Mouse (Mus musculus): ENCODE results near the gene Mmp11. TPM values are rescaled to one million over a fixed set of nuclear protein-coding genes. Genes with fewer than 3 reads are reported as not detected.

Gene Mmp11
- polyA plus RNA-seq, 1 experiment from 2014 or later, result 30.1 TPM

DNA sequence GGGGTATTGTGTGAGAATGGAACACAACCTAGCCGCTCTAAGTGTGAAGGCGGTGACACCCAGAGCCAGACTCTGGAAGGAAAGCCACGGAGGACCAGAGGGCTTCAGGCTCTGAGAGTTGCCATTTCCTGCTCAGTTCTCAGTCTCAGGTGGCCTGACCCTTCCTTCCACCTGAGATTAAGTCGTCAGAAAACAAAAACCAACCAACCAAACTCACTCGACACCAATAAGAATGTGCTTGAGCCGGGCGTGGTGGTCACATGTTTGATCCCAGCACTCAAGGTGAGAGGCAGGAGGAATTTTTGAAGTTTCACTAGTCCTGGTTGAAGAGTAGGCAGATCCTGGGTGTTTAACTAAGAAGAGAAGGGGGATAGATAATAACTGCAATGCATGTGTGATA lies 9.6 kb upstream of the Mmp11 start:
- WGBS, result 71% methylated on average over 7 of the region's 7 CpGs
- Histone ChIP-seq H3K9me3 (no peaks in the 10 kb centered on the region), H3K36me3 (no peaks in the 10 kb centered on the region), H3K4me2 (replicated peaks) (no peak overlapping the region), H3K4me1 (replicated peaks) (peaks cover 7% of the 10 kb centered on the region; the same call in 1 of the 2 replicates), H3K27ac (no peak overlapping the region), H3K9ac (no peak overlapping the region), H3K27me3 (replicated peaks) (no peaks in the 10 kb centered on the region), H3K4me3 (replicated peaks) (no peak overlapping the region)
- no peak for ATAC-seq

DNA sequence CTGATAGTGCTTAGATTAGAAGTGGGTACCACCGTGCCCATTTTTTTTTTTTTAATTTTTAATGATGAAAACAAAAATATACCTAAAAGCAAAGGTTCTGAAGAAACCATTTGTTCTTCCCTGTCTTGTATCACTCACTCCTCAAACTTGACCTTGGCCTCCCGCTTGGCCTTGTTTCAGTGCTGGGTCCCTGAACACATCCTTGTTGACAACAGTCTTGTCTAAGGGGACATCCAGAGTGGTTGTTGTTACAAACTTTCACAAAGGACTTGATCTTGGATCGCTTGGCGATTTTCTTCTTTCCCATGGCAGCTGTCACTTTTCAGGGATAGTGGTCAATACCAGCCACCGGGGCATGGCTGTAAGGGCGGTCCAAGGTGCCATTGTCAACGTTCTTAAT lies 8.9 kb upstream of the Mmp11 start:
- no peak overlapping the region for H3K4me3 ChIP-seq (replicated peaks)
- no peak for ATAC-seq
- 91% methylated on average over 7 of the region's 7 CpGs for WGBS
- no peaks in the 10 kb centered on the region for H3K27me3 ChIP-seq (replicated peaks)
- no peak overlapping the region for H3K4me2 ChIP-seq (replicated peaks)
- H3K4me1 ChIP-seq (replicated peaks), result peaks cover 3% of the 10 kb centered on the region; the same call in 1 of the 2 replicates
- no peak overlapping the region for H3K27ac ChIP-seq
- no peaks in the 10 kb centered on the region for H3K36me3 ChIP-seq
- no peaks in the 10 kb centered on the region for H3K9me3 ChIP-seq
- H3K9ac ChIP-seq, result no peak overlapping the region

DNA sequence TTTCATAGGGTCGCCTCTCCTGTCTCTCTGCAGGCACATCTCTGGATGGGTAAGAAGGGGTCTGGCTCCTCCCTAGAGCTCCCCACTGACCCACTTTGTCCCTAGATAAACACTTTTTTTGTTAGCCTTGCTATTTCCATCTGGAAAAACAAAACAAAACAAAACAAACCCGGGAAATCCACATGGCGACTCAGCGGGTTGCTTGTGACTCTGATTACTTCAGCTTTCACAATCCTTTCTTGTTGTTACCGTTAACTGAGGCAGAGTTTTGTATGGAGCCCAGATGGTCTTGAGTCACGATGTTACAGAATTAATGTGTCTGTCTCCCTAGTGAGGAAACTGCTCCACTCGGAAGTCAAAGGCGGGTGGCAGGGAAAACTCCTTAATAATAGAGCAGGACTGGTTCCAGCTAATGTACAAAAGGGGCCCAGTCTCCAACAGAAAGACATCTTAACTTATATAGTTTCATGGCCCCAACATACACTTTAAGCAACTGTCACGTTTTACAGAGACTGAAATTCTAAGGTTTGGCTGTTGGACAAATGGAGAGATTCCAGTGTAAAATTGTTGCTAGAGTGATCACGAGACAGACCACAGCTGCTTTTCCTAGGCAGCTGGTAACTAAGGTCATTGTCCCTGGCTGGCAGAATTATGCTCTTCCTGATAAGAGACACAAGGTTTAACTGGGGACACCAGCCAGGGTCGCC lies 7.9 kb upstream of the Mmp11 start:
- ATAC-seq, result 0 out of 2 replicates have a peak, but pooled peaks have one; percentile 16

DNA sequence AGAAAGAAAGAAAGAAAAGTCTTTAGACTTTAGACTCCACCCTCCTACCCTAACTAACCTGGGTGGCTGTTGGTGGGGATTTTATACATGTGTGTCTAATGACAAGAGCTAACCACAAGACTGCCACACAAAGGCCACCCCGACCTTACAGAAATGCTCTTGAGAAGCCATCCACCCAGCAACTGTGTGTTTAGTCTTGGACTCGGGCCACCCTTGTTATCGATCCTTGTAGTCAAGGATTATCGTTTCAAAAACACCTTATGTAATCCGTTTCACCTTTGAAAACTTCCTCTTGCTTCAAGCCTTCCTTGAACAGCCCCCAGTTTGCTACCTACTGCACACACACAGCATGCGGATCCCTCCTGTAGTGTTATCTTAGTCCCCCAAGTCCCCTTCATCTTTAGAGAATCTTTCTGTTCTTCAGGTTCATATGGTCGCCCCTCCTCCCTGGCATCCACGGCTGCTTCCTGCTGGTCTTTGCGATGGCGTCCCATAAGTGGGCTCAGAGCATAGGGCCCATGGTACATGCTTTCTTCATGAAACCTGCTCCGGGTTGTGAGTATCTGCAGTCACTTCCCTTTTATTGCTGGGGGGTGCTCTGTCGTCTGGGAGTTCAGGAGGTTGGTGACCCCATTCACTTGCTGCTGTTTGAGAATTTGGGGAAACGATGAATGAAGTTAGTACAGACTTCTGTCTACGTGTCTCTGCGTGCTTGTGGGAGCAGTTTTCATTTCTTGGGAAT lies 6.6 kb upstream of the Mmp11 start, which contains the start of gene Vpreb3:
Gene Vpreb3 (plus strand): TSS at position 322 of the 742 bp plus-strand sequence.
- Histone ChIP-seq H3K27ac (0 out of 2 replicates have a peak within 1 kb of the TSS, but pooled peaks have one; percentile 6), H3K4me3 (replicated peaks) (no peak within 1 kb of the TSS), H3K9me3 (no peaks in the 10 kb centered on the region), H3K36me3 (no peaks in the 10 kb centered on the region), H3K4me2 (replicated peaks) (no peak within 1 kb of the TSS; the same call in 1 of the 2 replicates), H3K4me1 (replicated peaks) (peaks cover 3% of the 10 kb centered on the region; the same call in 1 of the 2 replicates), H3K27me3 (replicated peaks) (no peaks in the 10 kb centered on the region), H3K9ac (no peak within 1 kb of the TSS)
- ATAC-seq, result no peak
- WGBS, result 82% methylated on average over 15 of the region's 15 CpGs

More for the DNA sequence above, 7.9 kb upstream of the Mmp11 start:
- Histone ChIP-seq H3K27ac (0 out of 2 replicates have a peak overlapping the region, but pooled peaks have one; percentile 6), H3K4me1 (replicated peaks) (peaks cover 3% of the 10 kb centered on the region; the same call in 1 of the 2 replicates), H3K4me3 (replicated peaks) (no peak overlapping the region), H3K27me3 (replicated peaks) (no peaks in the 10 kb centered on the region), H3K36me3 (no peaks in the 10 kb centered on the region), H3K9ac (no peak overlapping the region), H3K9me3 (no peaks in the 10 kb centered on the region), H3K4me2 (replicated peaks) (no peak overlapping the region; the same call in 1 of the 2 replicates)
- WGBS, result 36% methylated on average over 11 of the region's 11 CpGs

DNA sequence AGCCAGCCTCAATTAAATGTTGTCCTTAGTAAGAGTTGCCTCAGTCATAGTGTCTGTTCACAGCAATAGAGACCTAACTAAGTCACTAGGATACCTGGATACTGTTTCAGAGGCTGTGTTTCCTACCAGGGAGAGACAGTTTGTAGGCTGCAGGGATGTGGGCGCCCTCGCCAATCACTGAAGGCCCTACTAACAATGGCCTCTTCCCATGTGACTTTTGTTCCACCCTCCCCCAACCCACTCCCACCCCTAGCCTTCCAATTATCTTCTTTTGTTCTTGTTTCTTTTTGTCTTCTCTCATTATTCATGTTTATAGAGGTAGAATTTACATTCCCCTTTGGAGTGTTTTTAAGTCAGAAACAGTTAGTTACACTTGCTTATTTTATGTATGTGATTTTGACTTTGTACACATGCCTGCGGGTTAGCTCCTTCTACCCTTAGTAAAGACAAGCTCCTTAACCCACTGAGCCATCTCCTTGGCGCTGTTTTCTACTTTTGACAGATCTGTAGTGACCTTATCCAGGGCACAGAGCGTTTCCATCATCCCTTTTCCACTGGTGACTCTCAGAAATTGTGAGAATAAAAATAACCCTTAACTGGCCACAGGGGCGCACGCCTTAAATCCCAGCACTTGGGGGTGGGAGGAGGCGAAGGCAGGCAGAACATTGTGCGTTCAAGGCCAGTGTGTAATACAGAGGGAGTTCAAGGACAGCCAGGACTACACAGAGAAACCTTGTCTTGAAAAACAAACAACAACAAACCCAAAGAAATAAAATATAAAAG lies 4.9 kb upstream of the Mmp11 start:
- WGBS, result 75% methylated on average over 9 of the region's 9 CpGs
- H3K36me3 ChIP-seq, result no peaks in the 10 kb centered on the region
- no peak overlapping the region for H3K4me3 ChIP-seq (replicated peaks)
- H3K9ac ChIP-seq, result no peak overlapping the region
- no peak for ATAC-seq
- no peaks in the 10 kb centered on the region for H3K9me3 ChIP-seq
- H3K27ac ChIP-seq, result no peak overlapping the region
- peaks cover 4% of the 10 kb centered on the region for H3K4me1 ChIP-seq (replicated peaks)
- H3K4me2 ChIP-seq (replicated peaks), result no peak overlapping the region
- H3K27me3 ChIP-seq (replicated peaks), result no peaks in the 10 kb centered on the region

DNA sequence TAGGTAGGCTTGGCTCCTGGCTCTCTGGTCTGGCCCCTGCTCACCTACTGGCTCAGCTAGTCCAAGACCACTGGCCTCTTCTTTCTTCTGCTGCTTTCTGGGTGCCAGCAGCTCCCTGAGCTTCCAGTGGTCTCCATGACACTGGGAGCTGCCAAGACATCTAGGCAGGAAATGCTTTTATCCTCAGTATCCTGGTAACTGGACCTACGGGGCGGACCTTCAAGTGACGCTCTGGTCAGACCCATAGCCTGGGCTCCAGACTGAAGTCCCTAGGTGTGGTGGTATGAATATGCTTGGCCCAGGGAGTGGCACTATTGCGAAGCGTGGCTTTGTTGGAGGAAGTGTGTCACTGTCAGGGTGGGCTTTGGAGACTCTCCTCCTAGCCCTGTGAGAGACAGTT lies 4.2 kb upstream of the Mmp11 start, which contains the start of gene Gm867:
Gene Gm867 (minus strand): TSS at position 153 of the 400 bp plus-strand sequence.
- no peak within 1 kb of the TSS for H3K27ac ChIP-seq
- no peaks in the 10 kb centered on the region for H3K36me3 ChIP-seq
- H3K4me1 ChIP-seq (replicated peaks), result peaks cover 9% of the 10 kb centered on the region
- 76% methylated on average over 5 of the region's 5 CpGs for WGBS
- no peaks in the 10 kb centered on the region for H3K9me3 ChIP-seq
- H3K4me3 ChIP-seq (replicated peaks), result no peak within 1 kb of the TSS
- no peak for ATAC-seq
- H3K9ac ChIP-seq, result no peak within 1 kb of the TSS
- no peak within 1 kb of the TSS for H3K4me2 ChIP-seq (replicated peaks)
- 0 out of 2 replicates have a peak, but pooled peaks cover 5% of the 10 kb centered on the region for H3K27me3 ChIP-seq (replicated peaks)

DNA sequence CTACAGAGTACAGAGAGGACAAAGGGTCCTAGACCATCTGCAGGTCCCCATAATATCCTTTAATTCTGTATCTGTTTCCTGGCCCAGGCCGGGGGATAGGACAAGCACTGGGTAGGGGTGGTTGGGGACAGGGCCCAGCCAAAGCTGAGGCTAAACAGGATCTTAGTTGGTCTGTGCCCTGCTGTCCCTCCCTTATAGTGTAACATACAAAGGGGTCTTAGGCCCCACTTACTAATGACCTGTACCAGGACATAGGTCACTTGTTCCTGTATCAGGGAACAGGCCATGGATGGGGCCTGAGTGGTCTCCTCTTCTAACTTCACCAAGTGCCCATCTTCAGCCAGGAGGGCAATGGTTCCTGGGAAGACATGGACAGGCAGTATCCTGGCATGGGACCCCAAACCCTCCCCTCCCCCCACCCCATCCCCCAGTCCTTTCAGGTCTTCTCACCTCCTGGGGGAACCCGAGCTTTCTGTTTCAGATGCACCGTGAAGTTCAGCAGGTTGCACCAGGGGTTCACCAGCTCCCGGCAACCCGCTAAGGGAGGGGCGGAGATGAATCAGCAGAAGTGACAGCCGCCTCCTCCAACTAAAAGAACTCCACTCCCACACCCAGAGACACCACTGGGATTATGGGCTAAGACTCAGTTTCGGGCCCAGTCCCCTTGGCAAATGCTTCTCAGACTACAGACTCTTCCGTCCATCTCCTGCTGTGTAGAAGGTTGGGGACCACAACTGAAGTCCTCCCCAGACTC lies 3.4 kb upstream of the Mmp11 start:
- no peak overlapping the region for H3K9ac ChIP-seq
- H3K4me1 ChIP-seq (replicated peaks), result peaks cover 14% of the 10 kb centered on the region
- H3K4me2 ChIP-seq (replicated peaks), result no peak overlapping the region
- ATAC-seq, result no peak
- 57% methylated on average over 9 of the region's 9 CpGs for WGBS
- H3K36me3 ChIP-seq, result no peaks in the 10 kb centered on the region
- H3K9me3 ChIP-seq, result no peaks in the 10 kb centered on the region
- 0 out of 2 replicates have a peak, but pooled peaks cover 5% of the 10 kb centered on the region for H3K27me3 ChIP-seq (replicated peaks)
- no peak overlapping the region for H3K27ac ChIP-seq
- no peak overlapping the region for H3K4me3 ChIP-seq (replicated peaks)

DNA sequence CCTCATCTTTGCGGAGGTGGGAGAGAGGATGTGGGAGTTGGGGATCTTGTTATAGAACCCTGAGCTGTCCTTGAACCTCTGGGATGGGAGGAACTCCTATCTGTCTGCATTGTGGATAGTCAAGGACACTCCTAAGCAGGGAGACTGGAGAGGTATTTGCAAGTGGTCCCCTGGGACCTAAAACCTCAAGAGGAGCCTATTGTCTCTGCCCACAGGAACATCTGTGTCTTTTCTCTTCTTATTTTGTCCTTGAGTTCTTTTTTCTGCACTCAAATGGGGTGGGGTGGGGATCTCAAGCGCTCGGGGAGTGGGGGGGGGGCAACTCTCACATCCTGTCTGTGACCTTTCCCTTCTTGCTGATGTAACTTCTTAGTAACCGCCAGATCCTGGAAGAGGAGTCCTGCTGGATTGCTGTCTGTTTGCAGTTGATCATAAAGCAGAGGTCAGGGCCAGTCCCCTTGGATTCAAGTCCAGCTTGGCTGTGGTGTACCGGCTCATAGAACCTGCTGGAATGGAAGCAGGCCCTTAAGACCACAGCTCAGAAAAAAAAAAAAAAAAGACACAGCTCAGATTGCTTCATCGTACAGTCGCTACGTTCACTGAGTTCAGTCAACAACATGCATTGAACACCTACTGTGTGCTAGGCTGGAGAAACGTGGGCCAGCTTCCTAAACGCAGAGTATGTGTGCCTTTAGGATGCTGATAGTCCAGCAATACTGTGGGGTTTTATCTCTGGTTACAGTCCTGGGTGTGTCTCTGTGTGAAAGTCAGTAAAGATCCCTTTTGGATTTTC lies 1.8 kb upstream of the Mmp11 start:
- no peak overlapping the region for H3K27ac ChIP-seq
- no peaks in the 10 kb centered on the region for H3K9me3 ChIP-seq
- H3K9ac ChIP-seq, result no peak overlapping the region
- H3K4me3 ChIP-seq (replicated peaks), result no peak overlapping the region
- no peak for ATAC-seq
- WGBS, result 48% methylated on average over 10 of the region's 10 CpGs
- H3K4me1 ChIP-seq (replicated peaks), result peaks cover 12% of the 10 kb centered on the region
- no peaks in the 10 kb centered on the region for H3K36me3 ChIP-seq
- no peak overlapping the region for H3K4me2 ChIP-seq (replicated peaks)
- H3K27me3 ChIP-seq (replicated peaks), result 0 out of 2 replicates have a peak, but pooled peaks cover 5% of the 10 kb centered on the region

DNA sequence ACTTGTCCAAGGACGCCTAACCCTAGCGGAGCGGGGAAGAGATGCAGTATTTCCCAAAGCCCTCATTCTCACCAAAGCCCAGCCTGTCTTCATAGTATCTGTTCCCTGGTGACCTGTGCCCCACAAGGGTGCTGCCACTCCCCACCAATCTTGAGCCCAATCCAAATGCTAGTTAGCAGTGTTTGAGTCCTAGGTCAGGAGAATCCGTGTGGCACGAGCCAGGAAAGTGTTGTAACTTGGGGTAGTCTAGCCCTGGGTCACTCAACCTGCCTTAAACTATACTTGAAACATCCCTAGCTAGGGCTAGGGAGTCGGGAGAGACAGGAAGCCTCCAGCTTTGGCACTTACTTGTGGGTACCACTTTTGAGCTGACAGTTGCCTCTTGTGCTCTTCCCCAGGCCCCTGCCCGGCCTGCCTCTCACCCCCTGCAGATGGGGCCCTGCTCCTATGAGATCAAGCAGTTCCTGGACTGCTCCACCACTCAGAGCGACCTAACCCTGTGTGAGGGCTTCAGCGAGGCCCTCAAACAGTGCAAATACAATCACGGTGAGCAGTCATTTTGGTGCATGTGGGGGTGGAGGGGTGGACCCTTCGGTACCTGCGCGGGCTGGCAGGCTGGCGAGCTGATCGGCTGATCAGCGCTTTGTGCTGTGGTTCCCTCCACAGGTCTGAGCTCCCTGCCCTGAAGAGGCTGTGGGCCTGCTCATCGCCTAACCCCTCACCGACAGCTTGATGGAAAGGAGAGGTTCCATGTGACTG lies 792 bp upstream of the Mmp11 start:
- Histone ChIP-seq H3K36me3 (no peaks in the 10 kb centered on the region), H3K27ac (no peak overlapping the region), H3K9me3 (no peaks in the 10 kb centered on the region), H3K9ac (no peak overlapping the region), H3K4me3 (replicated peaks) (no peak overlapping the region), H3K4me1 (replicated peaks) (peaks cover 12% of the 10 kb centered on the region), H3K4me2 (replicated peaks) (peak overlapping the region; percentile 79), H3K27me3 (replicated peaks) (0 out of 2 replicates have a peak, but pooled peaks cover 5% of the 10 kb centered on the region)
- 52% methylated on average over 18 of the region's 18 CpGs for WGBS
- ATAC-seq, result no peak

DNA sequence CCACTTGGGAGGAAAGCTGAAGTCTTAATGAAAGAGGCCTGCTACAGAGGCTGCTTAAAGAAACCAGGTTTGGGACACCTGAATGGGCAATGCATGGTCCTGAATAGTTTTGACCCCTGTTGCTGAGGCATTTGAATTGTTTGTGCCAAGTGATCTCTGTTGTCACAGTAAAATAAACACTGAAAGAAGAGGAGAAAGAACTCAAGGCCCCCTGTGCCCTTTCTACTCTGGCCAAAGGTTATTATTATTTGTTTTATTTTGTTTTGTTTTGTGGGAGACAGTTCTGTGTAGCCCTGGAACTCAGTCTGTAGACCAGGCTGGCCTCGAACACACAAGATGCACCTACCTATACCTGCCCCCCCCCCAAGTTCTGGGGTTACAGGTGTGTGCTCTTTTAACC lies 1.3 kb downstream of the Mmp11 start:
- Histone ChIP-seq H3K27me3 (replicated peaks) (0 out of 2 replicates have a peak, but pooled peaks cover 9% of the 10 kb centered on the region), H3K4me2 (replicated peaks) (peak overlapping the region; percentile 79), H3K36me3 (no peaks in the 10 kb centered on the region), H3K27ac (no peak overlapping the region), H3K4me3 (replicated peaks) (no peak overlapping the region; the same call in 1 of the 2 replicates), H3K9me3 (no peaks in the 10 kb centered on the region), H3K4me1 (replicated peaks) (peaks cover 31% of the 10 kb centered on the region), H3K9ac (no peak overlapping the region)
- 59% methylated on average over 1 of the region's 1 CpGs for WGBS
- no peak for ATAC-seq

Data from intestine, embryonic 15.5 days (tissue).